Mouse (Mus musculus) kidney, adult 11 months (tissue): ENCODE measurements at regions not wholly inside any gene's neighbourhood (a gene's known extent, or its start where the extent isn't known, plus 50 kb on each side); places are given as distances from the start of the nearest gene placed in this dataset.
A peak's percentile ranks its signal among the peaks of the same experiment; 100 is the strongest.

Experiments
- DNase-seq: peaks from one replicate; pipeline ENCODE4 v3.0.0; 2022

DNA sequence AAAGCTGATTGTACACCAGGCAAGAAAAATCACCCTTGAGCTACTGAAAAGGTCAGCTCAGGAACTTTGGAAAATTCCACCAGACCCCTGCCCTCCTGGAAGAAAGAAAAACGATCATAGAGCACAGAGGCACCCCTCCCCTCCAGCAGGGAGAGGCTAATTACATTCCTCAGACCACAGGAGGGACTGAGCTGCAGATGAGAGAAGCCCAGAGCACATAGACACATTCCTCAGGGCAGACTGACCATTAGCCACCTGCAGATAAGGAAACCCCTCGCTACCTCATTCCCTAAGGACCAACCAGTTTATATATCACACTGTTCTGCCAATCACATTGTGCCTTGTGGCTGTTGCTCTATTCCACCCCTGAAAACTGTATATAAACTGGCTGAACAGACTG is 230.3 kb downstream of the Parp8 start:
- DNase-seq, result no peak

DNA sequence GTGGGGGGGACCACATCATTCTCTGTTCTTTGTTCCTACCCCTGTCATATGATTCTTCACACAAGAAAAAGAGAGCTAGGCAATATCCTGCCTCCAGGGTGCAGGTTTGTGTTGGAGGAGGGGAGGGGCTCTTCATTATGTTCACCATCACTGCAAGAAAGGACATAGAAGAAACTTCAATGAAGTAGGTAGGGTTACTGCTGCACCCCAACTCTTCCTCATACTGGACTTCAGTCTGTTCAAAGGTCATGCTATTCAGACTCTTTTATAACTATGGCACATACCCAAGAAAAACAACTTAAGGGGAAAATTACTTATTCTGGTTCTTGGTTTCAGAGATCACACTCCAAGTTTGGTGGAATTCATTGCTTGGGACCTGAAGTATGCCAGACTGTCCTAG is 243.7 kb downstream of the Parp8 start:
- DNase-seq, result no peak

DNA sequence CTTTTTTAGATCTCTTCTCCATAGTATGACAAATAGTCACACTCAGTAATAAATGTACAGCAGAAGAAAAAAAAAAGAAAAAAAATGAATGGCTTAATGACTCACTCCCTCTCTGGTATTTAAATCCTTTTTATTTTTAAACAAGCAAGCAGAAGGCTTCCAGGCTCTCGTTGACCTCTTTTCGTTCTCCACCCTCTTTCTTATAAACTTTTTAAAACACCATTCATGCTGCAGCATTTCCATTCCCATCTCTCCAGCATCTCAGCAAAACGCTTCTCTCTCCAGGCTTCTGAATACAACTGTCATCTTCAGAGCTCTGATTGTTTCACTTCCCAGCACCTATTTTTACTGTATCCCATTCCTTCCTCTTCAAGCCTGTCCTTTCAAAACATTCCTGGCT is 259.8 kb downstream of the Parp8 start:
- no peak for DNase-seq

DNA sequence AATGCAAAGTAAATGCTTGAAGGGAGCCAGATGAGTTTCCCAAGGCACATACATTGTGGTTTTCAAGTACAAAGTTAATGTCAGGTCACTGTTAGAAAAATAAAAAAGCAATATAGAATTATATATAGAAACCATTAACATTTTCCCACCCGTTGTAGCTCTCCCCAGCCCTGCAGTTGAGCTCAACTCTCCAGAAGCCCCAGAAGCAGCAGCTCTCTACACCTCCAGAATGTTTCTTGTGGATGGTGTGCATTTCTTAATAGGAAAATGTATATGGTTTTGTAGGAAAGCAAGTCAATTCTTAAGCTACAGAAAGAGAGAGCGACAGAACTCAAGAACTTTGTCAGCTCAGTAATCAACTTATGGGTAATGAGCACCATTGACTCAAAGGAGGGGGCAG is 265.4 kb downstream of the Parp8 start:
- DNase-seq, result no peak

DNA sequence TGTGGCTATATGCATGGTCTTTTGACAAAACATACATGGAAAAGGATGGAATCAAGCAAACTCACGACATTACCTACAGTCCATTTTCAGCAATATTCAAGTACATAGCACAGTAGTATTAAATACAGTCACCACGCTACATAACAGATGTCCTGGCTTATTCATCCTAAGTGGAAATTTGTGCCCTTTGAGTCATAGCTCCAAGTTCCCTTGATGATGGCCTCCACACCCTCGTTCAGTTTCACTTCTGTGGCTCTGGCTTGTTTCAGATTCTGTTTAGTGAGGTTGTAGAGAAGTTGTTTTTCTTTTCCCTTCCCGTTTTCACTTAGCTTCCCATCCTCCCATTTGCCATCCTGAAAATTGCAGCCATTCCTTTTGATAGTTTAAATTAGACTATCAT is 284.5 kb downstream of the Parp8 start:
- DNase-seq, result no peak

DNA sequence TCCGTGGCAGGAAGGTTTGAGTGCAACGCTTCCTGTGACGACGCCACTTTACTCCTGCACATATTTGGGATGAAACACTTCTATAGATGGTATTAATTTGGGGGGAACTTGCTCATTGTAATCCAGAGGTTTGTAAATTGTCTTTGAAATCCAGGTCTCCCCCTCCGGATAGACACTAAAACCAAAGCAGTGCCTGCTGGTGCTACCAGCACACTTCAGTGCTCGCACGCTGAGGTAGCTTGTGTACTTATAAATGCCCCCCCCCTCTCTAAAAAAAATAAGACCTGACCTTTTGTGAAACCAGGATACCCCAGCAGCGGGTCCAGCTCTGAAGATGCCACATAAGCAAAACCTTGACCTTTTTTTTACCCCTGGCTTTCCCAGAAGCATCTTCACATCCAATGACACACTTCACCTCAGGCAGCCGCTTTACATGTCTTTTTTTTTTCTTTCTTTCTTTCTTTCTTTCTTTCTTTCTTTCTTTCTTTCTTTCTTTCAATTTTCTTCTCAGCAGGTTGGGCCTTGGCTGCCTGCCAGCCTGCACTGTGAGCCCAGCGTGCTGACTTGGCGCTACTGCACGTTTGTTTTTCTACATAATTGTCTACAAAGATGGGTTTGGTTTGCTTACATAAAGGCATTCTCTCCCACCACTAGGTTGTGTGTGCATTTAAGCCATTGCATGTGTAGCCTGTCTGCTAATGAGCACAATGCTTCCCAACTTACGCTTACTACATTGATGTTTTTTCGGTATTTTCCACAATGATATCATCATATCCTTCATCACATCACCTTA is 301.8 kb downstream of the Parp8 start:
- no peak for DNase-seq

DNA sequence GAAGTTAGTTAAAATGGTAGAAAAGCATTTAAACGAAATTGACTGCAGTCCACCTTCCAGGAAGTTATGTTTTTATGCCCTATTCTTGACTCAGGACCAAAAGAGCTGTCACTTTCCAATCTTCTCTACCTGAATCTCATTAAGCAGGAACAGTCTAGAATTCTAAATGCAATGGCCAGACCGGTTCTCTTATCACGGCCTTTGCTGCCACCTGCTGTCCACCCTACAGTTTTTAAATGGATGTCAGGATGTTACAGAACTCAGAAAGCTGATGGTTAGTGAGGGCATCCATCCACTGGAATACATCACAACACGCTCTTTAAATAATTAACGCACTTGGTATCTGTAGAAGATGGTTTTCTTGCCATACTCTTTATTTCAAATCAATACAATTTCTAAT is 310.5 kb downstream of the Parp8 start:
- no peak for DNase-seq

DNA sequence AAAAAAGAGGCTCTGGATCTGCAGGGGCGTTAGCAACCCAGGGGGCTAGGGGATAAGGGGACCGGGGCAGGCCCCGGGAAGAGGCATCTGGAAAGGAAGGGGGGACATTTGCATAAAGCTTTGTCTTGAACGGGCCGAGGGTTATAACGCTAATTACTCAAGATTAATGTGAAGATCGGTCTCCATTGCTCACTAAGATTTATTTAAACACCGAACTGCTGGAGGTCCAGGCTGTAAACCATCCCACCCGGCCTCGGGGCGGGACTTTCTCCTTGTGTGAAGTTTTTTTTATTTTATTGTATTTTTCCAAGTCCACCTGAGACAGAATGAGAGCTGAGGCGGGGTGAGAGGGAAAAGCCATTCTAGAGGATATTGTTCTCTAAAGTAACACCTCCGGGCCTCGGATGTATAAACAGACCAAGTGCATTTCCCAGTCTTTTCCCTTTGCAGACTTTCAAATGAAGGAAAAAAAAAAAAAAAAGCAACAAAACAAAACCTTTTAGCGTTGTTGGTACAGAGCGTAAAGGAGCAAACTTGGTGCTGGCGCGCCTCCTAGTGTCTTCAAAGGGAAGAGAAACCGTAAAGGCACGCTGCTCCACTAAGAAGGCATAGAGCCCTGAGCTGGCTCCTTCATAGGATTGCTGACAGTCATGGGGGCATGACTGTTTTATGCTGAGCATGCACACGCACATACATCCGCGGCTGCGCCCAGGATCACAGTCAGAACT is 313.3 kb downstream of the Parp8 start:
- peak; percentile 35 for DNase-seq

DNA sequence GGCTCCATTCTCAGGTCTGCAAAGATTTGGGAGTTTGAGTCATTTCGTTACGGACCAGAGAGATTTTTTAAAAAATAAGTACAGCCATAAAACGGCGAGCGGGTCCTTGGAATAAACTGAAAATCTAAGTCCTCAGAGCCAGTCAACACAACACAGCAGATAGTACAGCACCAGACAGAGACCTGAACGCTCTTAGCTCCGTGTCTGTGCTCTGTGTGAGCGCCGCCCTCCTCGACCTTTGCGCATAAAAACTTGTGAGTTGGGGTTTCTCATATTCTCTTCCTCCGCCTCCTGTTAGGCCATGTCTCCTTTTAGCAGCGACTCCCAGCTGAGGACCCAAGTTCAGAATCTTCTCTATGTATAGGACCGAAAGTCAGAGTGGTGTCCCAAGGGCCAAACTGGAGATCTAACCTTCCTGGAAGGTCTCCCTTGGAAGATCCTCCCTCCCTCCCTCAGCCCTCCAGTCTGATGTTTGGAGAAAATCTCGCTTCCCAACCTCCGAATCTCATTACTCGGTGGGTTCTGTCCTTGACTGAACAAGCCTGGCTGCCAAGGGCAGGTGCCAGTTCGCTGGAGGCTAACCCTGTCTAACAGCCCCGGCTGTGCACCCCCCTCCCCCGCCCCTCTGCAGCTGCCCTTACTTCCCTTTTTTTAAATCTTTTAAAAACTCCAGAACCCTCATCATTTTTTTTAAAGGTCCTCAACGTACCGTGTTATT is 314.0 kb downstream of the Parp8 start:
- DNase-seq, result no peak

DNA sequence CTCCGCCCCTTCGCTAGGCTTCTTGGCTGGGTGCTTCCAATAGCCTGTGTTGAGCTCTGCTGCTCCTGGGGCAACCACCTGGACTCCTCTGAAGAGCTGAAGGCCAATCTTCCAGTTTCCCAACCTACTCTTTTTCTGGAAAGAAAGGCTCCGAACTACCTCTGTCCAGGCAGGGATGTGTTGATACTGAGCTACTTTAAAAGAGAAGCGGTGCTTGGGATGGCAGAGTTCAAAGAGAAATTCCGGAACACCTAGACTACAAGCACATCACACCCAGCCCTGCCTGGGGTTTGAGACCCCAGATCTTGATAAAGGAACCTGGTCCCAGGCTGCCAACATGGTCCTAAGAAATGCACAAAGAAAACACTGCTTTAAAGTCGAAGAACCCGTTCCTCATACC is 315.7 kb downstream of the Parp8 start:
- no peak for DNase-seq

DNA sequence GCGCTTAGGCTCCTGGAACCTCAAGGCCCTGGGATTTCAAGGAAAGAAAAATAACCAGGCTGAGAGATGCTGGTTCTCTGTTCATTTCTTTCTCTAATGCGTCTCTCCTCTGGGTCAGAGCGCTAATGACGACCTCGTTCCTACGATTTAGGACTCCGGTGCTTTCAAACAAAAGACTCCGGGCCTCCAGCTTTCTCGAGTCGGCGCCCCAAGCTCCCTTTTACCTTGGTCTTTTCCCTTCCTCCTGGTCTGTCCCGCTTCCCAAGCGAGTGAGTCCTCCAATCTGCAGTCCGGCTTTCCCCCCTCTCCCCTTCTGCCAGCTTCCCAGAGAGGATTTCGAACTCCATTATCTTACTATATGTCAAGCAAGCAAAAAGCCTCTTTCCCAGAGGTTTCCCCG is 316.5 kb downstream of the Parp8 start:
- DNase-seq, result no peak

DNA sequence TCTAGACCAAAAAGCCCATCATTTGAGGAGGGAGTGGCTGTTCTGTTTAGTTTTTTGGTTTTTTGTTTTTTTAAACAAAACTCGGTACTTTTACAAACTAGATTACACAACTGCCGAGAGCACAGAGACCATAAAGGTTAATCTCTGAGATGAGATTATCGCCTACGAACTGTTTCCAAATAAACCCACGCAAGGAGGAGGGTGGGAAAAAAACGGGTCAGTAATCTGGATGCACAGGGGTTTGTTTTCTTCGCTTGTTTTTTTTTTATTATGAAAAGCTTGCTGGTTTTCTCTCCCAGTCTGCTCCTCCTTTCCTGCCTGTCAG is 316.9 kb downstream of the Parp8 start:
- DNase-seq, result no peak

DNA sequence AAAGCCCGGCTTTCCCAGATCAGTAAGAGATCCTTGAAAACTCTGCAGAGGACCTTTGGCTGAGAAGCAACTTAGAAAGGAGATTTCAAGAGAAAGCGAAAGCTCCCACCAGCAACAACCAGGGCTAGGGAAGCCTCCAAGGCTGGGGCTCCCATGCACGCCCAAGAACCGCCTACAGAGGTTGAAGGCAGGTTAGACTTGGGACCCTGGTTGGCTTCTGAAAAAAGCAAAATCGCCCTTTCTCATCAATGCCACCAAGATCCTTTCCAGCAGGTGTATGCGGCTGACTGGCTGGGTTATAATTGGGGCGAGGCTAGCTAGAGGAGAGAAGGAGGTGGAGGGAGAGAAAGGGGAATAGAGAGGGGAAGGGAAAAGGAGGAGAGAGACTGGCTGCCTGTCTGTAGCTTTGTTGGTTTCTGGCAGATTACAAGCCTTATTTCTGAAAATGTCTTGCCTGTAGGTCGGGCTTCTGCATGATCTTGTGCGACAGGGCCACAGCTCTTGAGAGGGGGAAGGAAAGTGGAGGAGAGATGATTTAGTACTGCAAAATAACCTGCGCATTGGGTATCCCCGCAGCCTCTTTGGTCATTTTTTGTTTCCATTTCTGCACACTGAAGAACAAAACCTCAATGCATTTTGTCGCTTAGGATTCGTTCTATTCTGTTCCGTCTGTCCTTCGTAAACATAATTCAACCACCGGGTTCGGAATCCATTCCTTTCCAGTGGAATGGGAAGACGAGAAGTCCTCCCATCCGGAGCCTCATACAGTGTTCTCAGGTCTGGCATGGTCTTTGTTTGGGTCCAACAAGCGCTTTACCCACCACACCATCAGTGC is 317.5 kb downstream of the Parp8 start:
- no peak for DNase-seq

DNA sequence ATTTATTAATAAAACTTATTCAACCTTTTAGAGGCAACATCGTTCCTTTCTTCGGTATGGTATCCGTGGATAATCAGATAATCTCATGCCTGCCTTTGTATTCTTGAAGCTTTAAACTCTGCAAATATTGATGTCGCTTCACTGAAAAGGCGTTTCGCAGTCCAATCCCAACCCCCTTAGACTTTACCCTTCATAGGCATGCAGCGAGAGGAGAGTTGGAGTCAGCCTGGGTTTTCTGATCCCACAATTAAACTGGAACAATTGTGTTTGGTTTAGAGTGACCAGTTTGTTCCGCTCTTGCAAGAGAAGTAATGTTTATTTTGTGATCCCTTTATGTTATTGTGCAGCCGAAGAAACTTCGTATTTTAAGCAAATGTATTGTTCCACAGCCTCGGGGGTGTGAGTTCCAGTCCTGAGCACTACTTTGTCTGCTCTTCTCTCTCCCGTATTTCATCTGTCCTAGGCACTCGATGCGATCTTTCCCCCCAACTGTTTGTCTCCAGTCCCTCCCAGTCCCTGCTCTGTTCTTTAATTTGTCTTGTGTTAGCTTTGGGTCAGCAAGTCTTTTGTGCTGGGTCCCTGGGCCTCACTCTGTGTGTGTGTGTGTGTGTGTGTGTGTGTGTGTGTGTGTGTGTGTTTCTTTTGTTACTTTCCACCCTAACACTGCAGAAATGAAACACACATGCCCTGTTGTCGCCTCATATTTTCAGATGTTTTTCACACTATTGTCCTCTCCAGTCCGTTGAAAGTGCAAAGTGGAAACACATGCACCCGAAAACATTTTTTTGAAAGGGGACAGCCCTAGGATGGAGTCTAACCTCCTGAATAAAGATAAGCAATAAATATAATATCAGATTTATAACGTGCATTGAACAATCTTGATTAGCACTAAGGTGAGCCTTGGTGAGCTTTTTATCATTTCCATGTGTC is 318.7 kb downstream of the Parp8 start:
- DNase-seq, result no peak

DNA sequence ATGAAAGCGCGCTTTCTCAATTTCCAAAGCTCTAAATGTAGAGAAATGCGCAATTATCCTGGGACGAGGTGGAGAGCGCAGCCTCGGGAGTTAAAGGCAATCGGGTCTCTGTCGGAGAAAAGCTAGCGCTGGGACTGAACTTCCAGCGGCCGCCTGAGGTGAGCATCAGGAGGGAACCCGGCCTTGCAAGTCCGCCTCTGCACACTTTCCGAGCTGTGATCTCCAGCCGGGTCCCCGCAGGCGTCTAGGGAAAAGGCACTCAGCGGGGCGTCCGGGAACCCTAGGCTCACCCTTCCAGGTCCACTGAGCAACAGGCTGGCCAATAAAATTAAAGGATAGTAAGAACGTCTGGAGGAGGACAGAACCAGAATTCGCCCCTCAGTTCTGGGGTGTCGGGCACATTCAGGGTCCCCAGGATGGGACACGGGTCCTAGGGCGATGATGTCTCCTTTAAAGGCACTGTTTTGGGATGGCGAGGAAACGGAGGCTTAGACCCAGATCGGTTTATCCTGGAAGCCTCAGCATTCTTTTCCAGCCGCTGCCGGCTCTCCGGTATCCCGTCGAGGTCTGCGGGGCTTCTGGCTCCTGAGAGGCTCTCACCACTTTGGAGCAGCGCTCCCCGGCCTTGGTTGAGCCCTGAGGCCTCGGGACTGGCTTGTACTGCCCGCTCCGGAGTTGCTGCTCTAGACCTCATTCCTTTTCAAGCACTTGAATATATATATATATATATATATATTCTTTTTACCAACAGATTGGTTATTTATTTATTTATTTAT is 319.5 kb downstream of the Parp8 start:
- no peak for DNase-seq

DNA sequence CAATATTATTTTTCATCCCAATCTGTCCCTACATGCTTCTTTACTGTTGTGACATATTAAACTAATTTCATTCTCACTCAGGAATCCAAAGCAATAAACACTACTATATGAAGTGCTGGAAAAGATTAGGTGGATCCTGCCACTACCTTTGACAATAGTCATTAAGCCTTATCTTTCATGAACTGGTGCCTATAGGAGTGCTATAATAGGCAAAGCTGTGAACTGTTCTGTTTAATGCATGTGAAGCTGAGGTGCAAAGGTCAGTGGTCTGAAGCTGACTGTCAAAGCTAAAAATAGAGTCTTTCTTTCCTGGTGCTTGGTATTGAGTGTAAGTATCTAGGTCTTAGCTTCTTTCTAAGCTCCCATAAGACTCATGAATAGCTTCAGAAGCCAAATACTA is 336.6 kb downstream of the Parp8 start:
- DNase-seq, result no peak
